Mouse (Mus musculus) midbrain, postnatal 0 days (tissue): Measurements from ENCODE around the gene Rgma. TPM values are rescaled to one million over a fixed set of nuclear protein-coding genes. Genes with fewer than 3 reads are reported as not detected.

Source experiments
- ATAC-seq: fragments of 200-750 bp; cut with Nextera tagmentation; 2 replicates; pipeline ENCODE4 v1.8.0; 2017; ENCODE audit warnings: moderate number of reproducible peaks, mild to moderate bottlenecking, moderate TSS enrichment, moderate library complexity; ENCODE audit not compliant: low FRiP score
- DNase-seq: peaks from one replicate; pipeline ENCODE4 v3.0.0-alpha.2; 2015; ENCODE audit warnings: low spot score
- H3K27ac ChIP-seq: fragments of 300-500 bp; sonication (generic); 2 replicates; pipeline ENCODE4 v1.5.1; 2014; ENCODE audit warnings: low read depth, mild to moderate bottlenecking, low read length, mixed read lengths
- H3K27me3 ChIP-seq: fragments of 300-500 bp; sonication (generic); 2 replicates; pipeline ENCODE4 v1.6.1; 2014; ENCODE audit warnings: low read length, control low read depth, mixed read lengths; ENCODE audit not compliant: insufficient read depth
- H3K36me3 ChIP-seq: fragments of 300-500 bp; sonication (generic); 2 replicates; pipeline ENCODE4 v1.6.1; 2014; ENCODE audit warnings: low read length, control low read depth, mixed read lengths; ENCODE audit not compliant: insufficient read depth
- H3K4me1 ChIP-seq: fragments of 300-500 bp; sonication (generic); 2 replicates; pipeline ENCODE4 v1.6.1; 2014; ENCODE audit warnings: mild to moderate bottlenecking, control low read depth, antibody characterized with exemption, low read length, mixed read lengths; ENCODE audit not compliant: insufficient read depth
- H3K4me2 ChIP-seq: fragments of 300-500 bp; sonication (generic); 2 replicates; pipeline ENCODE4 v1.6.1; 2014; ENCODE audit warnings: low read depth, mild to moderate bottlenecking, low read length, mixed read lengths; ENCODE audit not compliant: poor library complexity, severe bottlenecking
- H3K4me3 ChIP-seq: fragments of 300-500 bp; sonication (generic); 2 replicates; pipeline ENCODE4 v1.5.1; 2014; ENCODE audit warnings: low read depth, mild to moderate bottlenecking, low read length, moderate library complexity
- H3K9ac ChIP-seq: fragments of 300-500 bp; sonication (generic); replicated peaks from 2 replicates; pipeline ENCODE4 v1.6.1; 2014; ENCODE audit warnings: mild to moderate bottlenecking, low read length, moderate library complexity, mixed read lengths; ENCODE audit not compliant: poor library complexity, severe bottlenecking
- H3K9me3 ChIP-seq: fragments of 300-500 bp; sonication (generic); 2 replicates; pipeline ENCODE4 v1.6.1; 2016; ENCODE audit warnings: low read length, control low read depth
- CTCF ChIP-seq: IDR thresholded peaks from 2 replicates; pipeline ENCODE4 v1.5.1; 2016; ENCODE audit warnings: antibody characterized with exemption, mild to moderate bottlenecking
- WGBS: fragments of 180-500 bp; shearing (Covaris S2); extraction: QIAGEN DNeasy Blood & Tissue Kit; methylation state at CpG from one replicate; pipeline ENCODE4 v1.1.7; 2014; 5-methylcytosine and 5-hydroxymethylcytosine counted together
- polyA plus RNA-seq: library from polyadenylated mRNA; unstranded; fragments of >200 nt; fragmentation: Nextera tagmentation; extraction: Ambion mirVana; gene quantifications from 2 replicates; pipeline ENCODE4 v1.2.1, GENCODE M21; 2015
- total RNA-seq: library from RNA; depleted of rRNA; stranded (reverse); fragments of >200 nt; gene quantifications from 2 replicates; pipeline ENCODE4 v1.2.3, GENCODE M21; 2014

Gene Rgma
- total and polyA plus RNA-seq, 2 experiments from 2014 or later, result 42.9 to 160 TPM

GRCm38 (mm10) chr7:73343852-73344251, 31.5 kb upstream of the Rgma start:
- Histone ChIP-seq H3K9me3 (no peaks in the 10 kb centered on the region), H3K27me3 (no peaks in the 10 kb centered on the region), H3K27ac (no peak overlapping the region), H3K4me2 (no peak overlapping the region), H3K4me1 (no peaks in the 10 kb centered on the region), H3K9ac (no peak overlapping the region), H3K36me3 (no peaks in the 10 kb centered on the region), H3K4me3 (no peak overlapping the region)
- no peak for TF ChIP-seq CTCF
- DNase-seq (no peak), ATAC-seq (no peak)
- WGBS, result 34% methylated on average over 3 of the region's 3 CpGs

GRCm38 (mm10) chr7:73348585-73349124, 26.7 kb upstream of the Rgma start:
- no peaks in the 10 kb centered on the region for H3K4me1 ChIP-seq
- 45% methylated on average over 10 of the region's 10 CpGs for WGBS
- no peak overlapping the region for H3K4me2 ChIP-seq
- no peak overlapping the region for H3K27ac ChIP-seq
- H3K36me3 ChIP-seq, result no peaks in the 10 kb centered on the region
- no peak overlapping the region for H3K9ac ChIP-seq
- no peak for DNase-seq
- no peak for TF ChIP-seq CTCF
- no peak overlapping the region for H3K4me3 ChIP-seq
- no peaks in the 10 kb centered on the region for H3K9me3 ChIP-seq
- no peaks in the 10 kb centered on the region for H3K27me3 ChIP-seq
- no peak for ATAC-seq

DNA sequence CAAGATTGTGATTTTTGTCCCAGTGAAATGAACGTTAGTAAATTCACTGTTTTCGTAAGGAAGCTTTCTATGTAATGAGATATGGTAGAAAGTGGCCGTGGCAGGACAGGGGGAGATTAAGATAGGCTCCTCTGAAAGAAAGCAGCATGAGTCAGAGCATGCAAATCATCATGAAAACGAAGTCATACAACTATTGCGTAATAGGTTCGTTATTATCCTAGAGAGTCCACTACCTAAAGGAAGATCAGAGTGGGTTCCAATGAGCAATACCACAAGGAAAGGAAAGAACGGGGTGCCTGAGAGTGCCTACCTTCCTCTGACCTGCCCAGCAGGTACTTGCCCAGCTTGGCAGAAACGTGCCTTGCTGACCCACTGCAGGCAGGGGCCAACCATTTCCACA, 26.2 kb upstream of the Rgma start:
- DNase-seq, result no peak
- H3K9me3 ChIP-seq, result no peaks in the 10 kb centered on the region
- no peaks in the 10 kb centered on the region for H3K36me3 ChIP-seq
- H3K27ac ChIP-seq, result no peak overlapping the region
- no peak overlapping the region for H3K9ac ChIP-seq
- no peak overlapping the region for H3K4me2 ChIP-seq
- no peak for ATAC-seq
- no peaks in the 10 kb centered on the region for H3K27me3 ChIP-seq
- no peaks in the 10 kb centered on the region for H3K4me1 ChIP-seq
- WGBS, result 74% methylated on average over 8 of the region's 8 CpGs
- no peak for TF ChIP-seq CTCF
- H3K4me3 ChIP-seq, result no peak overlapping the region

GRCm38 (mm10) chr7:73355229-73355628, 20.1 kb upstream of the Rgma start:
- Histone ChIP-seq H3K4me3 (no peak overlapping the region), H3K27ac (no peak overlapping the region), H3K27me3 (no peaks in the 10 kb centered on the region), H3K36me3 (no peaks in the 10 kb centered on the region), H3K4me1 (no peaks in the 10 kb centered on the region), H3K4me2 (no peak overlapping the region), H3K9ac (no peak overlapping the region), H3K9me3 (no peaks in the 10 kb centered on the region)
- ATAC-seq, result no peak
- 55% methylated on average over 9 of the region's 9 CpGs for WGBS
- no peak for TF ChIP-seq CTCF
- no peak for DNase-seq

DNA sequence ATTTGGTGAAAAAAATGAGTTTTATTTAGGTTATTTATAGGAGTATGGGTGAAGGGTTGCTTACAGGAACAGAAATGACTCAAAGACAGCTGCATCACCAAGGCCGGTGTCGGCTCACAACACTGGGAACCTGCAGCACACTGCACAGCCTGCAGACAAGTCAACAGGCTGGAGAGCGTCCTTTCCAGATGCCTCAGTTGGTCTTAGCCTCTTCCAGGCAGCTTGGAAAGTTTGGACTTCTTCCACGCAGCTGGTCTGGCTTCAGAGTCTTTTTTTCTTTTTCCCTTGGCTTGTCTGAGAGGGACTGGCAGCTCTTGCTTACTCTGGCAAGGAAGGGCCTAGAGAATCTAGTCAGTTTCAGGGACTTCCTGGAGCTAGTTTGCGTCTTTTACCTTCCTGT, 18.4 kb upstream of the Rgma start:
- H3K4me2 ChIP-seq, result no peak overlapping the region
- no peak overlapping the region for H3K9ac ChIP-seq
- no peaks in the 10 kb centered on the region for H3K4me1 ChIP-seq
- H3K9me3 ChIP-seq, result no peaks in the 10 kb centered on the region
- H3K27ac ChIP-seq, result no peak overlapping the region
- H3K36me3 ChIP-seq, result no peaks in the 10 kb centered on the region
- DNase-seq (no peak), ATAC-seq (no peak)
- 91% methylated on average over 5 of the region's 5 CpGs for WGBS
- no peaks in the 10 kb centered on the region for H3K27me3 ChIP-seq
- no peak overlapping the region for H3K4me3 ChIP-seq
- TF ChIP-seq CTCF, result no peak

DNA sequence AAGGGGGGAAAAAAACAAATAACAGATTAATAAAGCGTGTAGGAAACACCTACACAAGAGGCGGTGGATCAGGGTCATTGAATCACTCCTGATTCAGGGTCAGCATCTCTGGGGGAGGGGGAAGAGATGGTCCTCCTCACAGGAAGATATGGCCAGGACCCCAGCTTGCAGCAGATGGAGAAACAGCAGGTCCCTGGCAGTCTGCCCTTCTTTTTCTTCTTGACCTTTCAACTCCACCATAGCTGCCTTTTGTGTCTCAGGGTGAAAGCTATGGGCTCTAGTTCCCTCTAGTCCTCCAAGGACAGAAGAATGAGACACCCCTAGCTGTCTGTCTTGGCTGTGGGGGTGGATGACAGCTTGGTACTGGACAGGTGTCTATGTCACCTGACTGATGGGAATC, 17.7 kb upstream of the Rgma start:
- Histone ChIP-seq H3K4me1 (no peaks in the 10 kb centered on the region), H3K27me3 (no peaks in the 10 kb centered on the region), H3K4me3 (no peak overlapping the region), H3K27ac (no peak overlapping the region), H3K9me3 (no peaks in the 10 kb centered on the region), H3K36me3 (no peaks in the 10 kb centered on the region), H3K4me2 (no peak overlapping the region), H3K9ac (no peak overlapping the region)
- TF ChIP-seq CTCF, result no peak
- WGBS, result 100% methylated on average over 2 of the region's 2 CpGs
- DNase-seq, result no peak
- no peak for ATAC-seq
